Mouse (Mus musculus) intestine, embryonic 16.5 days (tissue): ENCODE results near the gene Fam32a. TPM values are rescaled to one million over a fixed set of nuclear protein-coding genes. Genes with fewer than 3 reads are reported as not detected.

Experiments
- ATAC-seq: fragments of 200-750 bp; cut with Nextera tagmentation; 2 replicates; pipeline ENCODE4 v1.8.0; 2017; ENCODE audit warnings: moderate TSS enrichment, moderate library complexity
- H3K27ac ChIP-seq: fragments of 300-500 bp; sonication (generic); 2 replicates; pipeline ENCODE4 v1.5.1; 2014; ENCODE audit warnings: mild to moderate bottlenecking, low read length
- H3K27me3 ChIP-seq: fragments of 300-500 bp; sonication (generic); replicated peaks from 2 replicates; pipeline ENCODE4 v1.6.1; 2014; ENCODE audit warnings: low read length, control low read depth, mixed read lengths; ENCODE audit not compliant: control insufficient read depth, insufficient read depth
- H3K36me3 ChIP-seq: fragments of 300-500 bp; sonication (generic); 2 replicates; pipeline ENCODE4 v1.6.1; 2014; ENCODE audit warnings: low read length, control low read depth; ENCODE audit not compliant: control insufficient read depth, insufficient read depth
- H3K4me1 ChIP-seq: fragments of 300-500 bp; sonication (generic); 2 replicates; pipeline ENCODE4 v1.6.1; 2014; ENCODE audit warnings: low read length, control low read depth, mixed read lengths; ENCODE audit not compliant: control insufficient read depth, insufficient read depth
- H3K4me2 ChIP-seq: fragments of 300-500 bp; sonication (generic); 2 replicates; pipeline ENCODE4 v1.6.1; 2014; ENCODE audit warnings: low read depth, low read length, control low read depth
- H3K4me3 ChIP-seq: fragments of 300-500 bp; sonication (generic); 2 replicates; pipeline ENCODE4 v1.5.1; 2014; ENCODE audit warnings: mild to moderate bottlenecking, low read length
- H3K9ac ChIP-seq: fragments of 300-500 bp; sonication (generic); 2 replicates; pipeline ENCODE4 v1.6.1; 2014; ENCODE audit warnings: low read depth, low read length
- H3K9me3 ChIP-seq: fragments of 300-500 bp; sonication (generic); 2 replicates; pipeline ENCODE4 v1.6.1; 2016; ENCODE audit warnings: low read length, control low read depth; ENCODE audit not compliant: control insufficient read depth
- WGBS: fragments of 180-500 bp; shearing (Covaris S2); extraction: QIAGEN DNeasy Blood & Tissue Kit; methylation state at CpG from one replicate; pipeline ENCODE4 v1.1.7; 2014; 5-methylcytosine and 5-hydroxymethylcytosine counted together
- polyA plus RNA-seq: library from polyadenylated mRNA; unstranded; fragments of >200 nt; fragmentation: Nextera tagmentation; extraction: Ambion mirVana; gene quantifications from 2 replicates; pipeline ENCODE4 v1.2.1, GENCODE M21; 2015

Fam32a gene
- polyA plus RNA-seq, 1 experiment from 2014 or later, result 76.3 TPM

- no peak for ATAC-seq
- no peaks in the 10 kb centered on the region for H3K27me3 ChIP-seq
- no peak overlapping the region for H3K9ac ChIP-seq
- no peak overlapping the region for H3K4me3 ChIP-seq
- no peak overlapping the region for H3K4me2 ChIP-seq
- 82% methylated on average over 1 of the region's 1 CpGs for WGBS
- no peaks in the 10 kb centered on the region for H3K36me3 ChIP-seq
- 0 out of 2 replicates have a peak, but pooled peaks cover under 1% of the 10 kb centered on the region for H3K9me3 ChIP-seq
- no peak overlapping the region for H3K27ac ChIP-seq
- no peaks in the 10 kb centered on the region for H3K4me1 ChIP-seq
Measured at GRCm38 (mm10) chr8:72208582-72208981, 10.9 kb upstream of the Fam32a start.

GRCm38 (mm10) chr8:72210222-72210621, 9.3 kb upstream of the Fam32a start:
- ATAC-seq, result peak; percentile 81
- WGBS, result 66% methylated on average over 4 of the region's 4 CpGs
- Histone ChIP-seq H3K4me2 (no peak overlapping the region), H3K9ac (no peak overlapping the region), H3K27me3 (no peaks in the 10 kb centered on the region), H3K27ac (peak overlapping the region; percentile 3; the same call in 1 of the 2 replicates), H3K9me3 (no peaks in the 10 kb centered on the region), H3K36me3 (no peaks in the 10 kb centered on the region), H3K4me3 (no peak overlapping the region), H3K4me1 (no peaks in the 10 kb centered on the region)

GRCm38 (mm10) chr8:72210710-72211109, 8.8 kb upstream of the Fam32a start:
- peak; percentile 37; the same call in 1 of the 2 replicates for ATAC-seq
- Histone ChIP-seq H3K4me3 (no peak overlapping the region), H3K36me3 (no peaks in the 10 kb centered on the region), H3K4me1 (no peaks in the 10 kb centered on the region), H3K9ac (no peak overlapping the region), H3K9me3 (no peaks in the 10 kb centered on the region), H3K27me3 (no peaks in the 10 kb centered on the region), H3K27ac (peak overlapping the region; percentile 3; the same call in 1 of the 2 replicates), H3K4me2 (no peak overlapping the region)
- 68% methylated on average over 2 of the region's 2 CpGs for WGBS

GRCm38 (mm10) chr8:72211846-72212245, 7.7 kb upstream of the Fam32a start:
- no peak overlapping the region for H3K9ac ChIP-seq
- no peaks in the 10 kb centered on the region for H3K27me3 ChIP-seq
- H3K36me3 ChIP-seq, result no peaks in the 10 kb centered on the region
- no peaks in the 10 kb centered on the region for H3K9me3 ChIP-seq
- 78% methylated on average over 1 of the region's 1 CpGs for WGBS
- ATAC-seq, result no peak
- no peak overlapping the region for H3K27ac ChIP-seq
- H3K4me3 ChIP-seq, result no peak overlapping the region
- H3K4me2 ChIP-seq, result no peak overlapping the region
- H3K4me1 ChIP-seq, result no peaks in the 10 kb centered on the region

- no peaks in the 10 kb centered on the region for H3K4me1 ChIP-seq
- H3K27ac ChIP-seq, result no peak within 1 kb of the TSS
- H3K9ac ChIP-seq, result no peak within 1 kb of the TSS
- H3K9me3 ChIP-seq, result no peaks in the 10 kb centered on the region
- no peak for ATAC-seq
- no peak within 1 kb of the TSS for H3K4me2 ChIP-seq
- no peaks in the 10 kb centered on the region for H3K36me3 ChIP-seq
- H3K27me3 ChIP-seq, result no peaks in the 10 kb centered on the region
- H3K4me3 ChIP-seq, result no peak within 1 kb of the TSS
- 57% methylated on average over 4 of the region's 4 CpGs for WGBS
Measured at GRCm38 (mm10) chr8:72212751-72213150, 6.8 kb upstream of the Fam32a start, which contains the start of gene Cib3. Gene Cib3, minus strand, starts transcription at chr8:72212837.

GRCm38 (mm10) chr8:72213536-72213935, 6.0 kb upstream of the Fam32a start, which contains the start of gene Gm11034:
Gene Gm11034, minus strand, starts transcription at chr8:72213636.
- H3K4me2 ChIP-seq, result no peak within 1 kb of the TSS
- H3K9ac ChIP-seq, result no peak within 1 kb of the TSS
- no peak for ATAC-seq
- H3K4me1 ChIP-seq, result no peaks in the 10 kb centered on the region
- no peaks in the 10 kb centered on the region for H3K9me3 ChIP-seq
- H3K27ac ChIP-seq, result no peak within 1 kb of the TSS
- H3K36me3 ChIP-seq, result no peaks in the 10 kb centered on the region
- WGBS, result 70% methylated on average over 4 of the region's 4 CpGs
- no peaks in the 10 kb centered on the region for H3K27me3 ChIP-seq
- H3K4me3 ChIP-seq, result no peak within 1 kb of the TSS

- ATAC-seq, result no peak
Measured at GRCm38 (mm10) chr8:72215060-72215459, 4.5 kb upstream of the Fam32a start.

GRCm38 (mm10) chr8:72215871-72216270, 3.7 kb upstream of the Fam32a start:
- H3K4me3 ChIP-seq, result no peak overlapping the region
- ATAC-seq, result no peak
- H3K36me3 ChIP-seq, result no peaks in the 10 kb centered on the region
- H3K27me3 ChIP-seq, result no peaks in the 10 kb centered on the region
- H3K4me1 ChIP-seq, result peaks cover 7% of the 10 kb centered on the region
- no peak overlapping the region for H3K4me2 ChIP-seq
- no peak overlapping the region for H3K27ac ChIP-seq
- no peak overlapping the region for H3K9ac ChIP-seq
- WGBS, result 38% methylated on average over 1 of the region's 1 CpGs
- no peaks in the 10 kb centered on the region for H3K9me3 ChIP-seq

More at GRCm38 (mm10) chr8:72215060-72215459, 4.5 kb upstream of the Fam32a start:
- no peak overlapping the region for H3K9ac ChIP-seq
- H3K4me2 ChIP-seq, result no peak overlapping the region
- no peaks in the 10 kb centered on the region for H3K36me3 ChIP-seq
- no peak overlapping the region for H3K4me3 ChIP-seq
- no peak overlapping the region for H3K27ac ChIP-seq
- WGBS, result 29% methylated on average over 2 of the region's 2 CpGs
- H3K4me1 ChIP-seq, result no peaks in the 10 kb centered on the region
- no peaks in the 10 kb centered on the region for H3K9me3 ChIP-seq
- no peaks in the 10 kb centered on the region for H3K27me3 ChIP-seq

- Histone ChIP-seq H3K4me3 (peak overlapping the region; percentile 59), H3K36me3 (peaks cover 15% of the 10 kb centered on the region), H3K9me3 (no peaks in the 10 kb centered on the region), H3K27ac (no peak overlapping the region), H3K4me2 (peak overlapping the region; percentile 40; the same call in 1 of the 2 replicates), H3K4me1 (peaks cover 9% of the 10 kb centered on the region), H3K27me3 (no peaks in the 10 kb centered on the region), H3K9ac (no peak overlapping the region)
- 77% methylated on average over 9 of the region's 10 CpGs for WGBS
- ATAC-seq, result peak; percentile 32
Measured at GRCm38 (mm10) chr8:72218781-72219540, 569 bp upstream of the Fam32a start.
